Mouse (Mus musculus) G1E (cell line): Measurements from ENCODE around the gene Arhgap30. TPM values are rescaled to one million over a fixed set of nuclear protein-coding genes. Genes with fewer than 3 reads are reported as not detected.
A peak's percentile ranks its signal among the peaks of the same experiment; 100 is the strongest.

Experiments used
- ATAC-seq: 2 replicates; pipeline ENCODE4 v1.8.0; 2016; ENCODE audit warnings: mild to moderate bottlenecking; ENCODE audit not compliant: insufficient number of reproducible peaks, poor library complexity, low FRiP score, severe bottlenecking; ENCODE audit errors: extremely low read depth
- DNase-seq: peaks from one replicate; pipeline ENCODE4 v3.0.0; 2012; ENCODE audit warnings: low spot score
- H3K27me3 ChIP-seq: 2 replicates; pipeline ENCODE4 v1.6.1; 2012; ENCODE audit warnings: mild to moderate bottlenecking, low read length, inconsistent platforms; ENCODE audit not compliant: insufficient read depth
- H3K36me3 ChIP-seq: replicated peaks from 2 replicates; pipeline ENCODE3; 2012; ENCODE audit warnings: mild to moderate bottlenecking, inconsistent platforms
- H3K4me1 ChIP-seq: 2 replicates; pipeline ENCODE4 v1.6.1; 2012; ENCODE audit warnings: low read depth, low read length, inconsistent platforms, mixed read lengths; ENCODE audit not compliant: insufficient read depth
- H3K4me3 ChIP-seq: 2 replicates; pipeline ENCODE4 v1.5.1; 2012; ENCODE audit warnings: low read depth, mild to moderate bottlenecking, inconsistent platforms, low read length, moderate library complexity, mixed read lengths
- H3K9me3 ChIP-seq: replicated peaks from 2 replicates; pipeline ENCODE4 v1.6.1; 2012; ENCODE audit warnings: inconsistent platforms
- CTCF ChIP-seq: IDR thresholded peaks from 2 replicates; pipeline ENCODE4 v1.5.1; 2012; ENCODE audit warnings: low read depth, low read length, inconsistent platforms, mixed read lengths
- GATA1 ChIP-seq: IDR thresholded peaks from 2 replicates; pipeline ENCODE4 v1.6.1; 2012; ENCODE audit warnings: borderline replicate concordance, low read length, inconsistent platforms, mixed read lengths
- GATA2 ChIP-seq: IDR thresholded peaks from 2 replicates; pipeline ENCODE4 v1.6.1; 2012; ENCODE audit warnings: low read depth, low read length, inconsistent platforms, borderline replicate concordance
- POLR2AphosphoS5 ChIP-seq: IDR thresholded peaks from 2 replicates; pipeline ENCODE4 v1.6.1; 2012; ENCODE audit warnings: low read depth, low read length, inconsistent platforms; ENCODE audit not compliant: insufficient replicate concordance
- TAL1 ChIP-seq: conservative IDR thresholded peaks from 2 replicates; pipeline ENCODE4 v1.6.1; 2012; ENCODE audit warnings: low read depth, low read length, inconsistent platforms, mixed read lengths
- polyA plus RNA-seq: library from polyadenylated mRNA; stranded (reverse); fragments of >175 nt; gene quantifications from 2 replicates; pipeline ENCODE4 v1.2.3, GENCODE M21; 2012
- total RNA-seq, 2 experiments: library from RNA; stranded (forward) in 1 of 2; stranded (reverse) in 1 of 2; fragments of 200-1000 nt in 1 of 2; fragments of >200 nt in 1 of 2; fragmentation: Nextera tagmentation in 1 of 2; gene quantifications; 2 replicates each; pipeline ENCODE4 v1.2.3; 2014 to 2017

Gene Arhgap30
- total and polyA plus RNA-seq, 3 experiments, result 2.9 to 11.4 (median 4.6) TPM

DNA sequence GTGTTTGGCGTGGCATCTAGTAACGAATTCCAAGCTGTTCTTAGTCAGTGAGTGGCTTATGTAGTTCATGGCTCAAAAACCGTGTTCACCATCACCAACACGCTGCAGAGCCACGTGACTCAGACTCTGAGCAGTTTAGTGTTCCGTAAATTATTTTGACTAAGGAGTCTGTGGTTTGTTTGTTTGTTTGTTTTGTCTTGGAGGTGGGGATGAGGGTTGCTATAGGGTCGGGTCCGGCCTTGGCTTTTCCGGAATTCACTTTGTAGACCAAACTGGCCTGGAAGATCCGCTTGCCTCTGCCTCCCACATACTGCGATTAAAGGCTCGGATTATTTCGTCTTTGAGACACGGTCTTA, 42.7 kb upstream of the Arhgap30 start:
- no peaks in the 10 kb centered on the region for H3K27me3 ChIP-seq
- no peaks in the 10 kb centered on the region for H3K9me3 ChIP-seq
- peaks cover 51% of the 10 kb centered on the region for H3K4me1 ChIP-seq
- TF ChIP-seq GATA1 (no peak), GATA2 (no peak), CTCF (no peak), POLR2AphosphoS5 (no peak), TAL1 (no peak)
- H3K36me3 ChIP-seq, result peaks cover 69% of the 10 kb centered on the region
- ATAC-seq (0 out of 2 replicates have a peak, but pooled peaks have one; percentile 22), DNase-seq (no peak)
- peak overlapping the region; percentile 81 for H3K4me3 ChIP-seq

DNA sequence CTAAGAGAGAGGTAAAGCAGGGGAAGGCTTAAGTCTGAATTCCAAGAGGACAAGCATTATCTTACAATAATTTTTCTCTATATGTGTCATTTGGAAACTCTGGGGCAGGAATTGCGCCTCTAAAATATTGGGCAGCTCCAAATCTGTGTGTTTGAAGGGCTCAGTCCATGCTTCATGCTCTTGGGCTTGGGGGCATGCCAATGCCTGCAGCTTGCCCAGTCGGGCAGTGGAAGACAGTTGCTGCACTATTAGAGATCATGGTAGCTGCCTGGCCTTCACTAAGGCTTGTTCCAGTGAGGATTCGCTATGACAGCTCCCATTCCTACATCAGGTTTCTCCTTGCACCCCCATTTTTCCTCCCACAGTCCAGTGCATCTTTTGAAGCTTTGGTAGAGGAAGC, 40.1 kb upstream of the Arhgap30 start:
- TF ChIP-seq POLR2AphosphoS5, result no peak
- TF ChIP-seq GATA1, result no peak
- no peak for TF ChIP-seq CTCF
- no peak for TF ChIP-seq TAL1
- TF ChIP-seq GATA2, result no peak
- H3K4me1 ChIP-seq, result peaks cover 50% of the 10 kb centered on the region

GRCm38 (mm10) chr1:171349210-171349609, 39.5 kb upstream of the Arhgap30 start:
- H3K9me3 ChIP-seq, result no peaks in the 10 kb centered on the region
- H3K4me3 ChIP-seq, result no peak overlapping the region
- ATAC-seq, result no peak
- peaks cover 46% of the 10 kb centered on the region for H3K4me1 ChIP-seq
- TF ChIP-seq CTCF (no peak), POLR2AphosphoS5 (no peak), GATA1 (no peak), TAL1 (no peak), GATA2 (no peak)
- H3K27me3 ChIP-seq, result no peaks in the 10 kb centered on the region
- no peak for DNase-seq
- peaks cover 56% of the 10 kb centered on the region for H3K36me3 ChIP-seq

More for the DNA sequence above, 40.1 kb upstream of the Arhgap30 start:
- H3K4me3 ChIP-seq, result no peak overlapping the region
- no peak for ATAC-seq
- peaks cover 59% of the 10 kb centered on the region for H3K36me3 ChIP-seq
- no peaks in the 10 kb centered on the region for H3K9me3 ChIP-seq
- DNase-seq, result no peak
- H3K27me3 ChIP-seq, result no peaks in the 10 kb centered on the region

DNA sequence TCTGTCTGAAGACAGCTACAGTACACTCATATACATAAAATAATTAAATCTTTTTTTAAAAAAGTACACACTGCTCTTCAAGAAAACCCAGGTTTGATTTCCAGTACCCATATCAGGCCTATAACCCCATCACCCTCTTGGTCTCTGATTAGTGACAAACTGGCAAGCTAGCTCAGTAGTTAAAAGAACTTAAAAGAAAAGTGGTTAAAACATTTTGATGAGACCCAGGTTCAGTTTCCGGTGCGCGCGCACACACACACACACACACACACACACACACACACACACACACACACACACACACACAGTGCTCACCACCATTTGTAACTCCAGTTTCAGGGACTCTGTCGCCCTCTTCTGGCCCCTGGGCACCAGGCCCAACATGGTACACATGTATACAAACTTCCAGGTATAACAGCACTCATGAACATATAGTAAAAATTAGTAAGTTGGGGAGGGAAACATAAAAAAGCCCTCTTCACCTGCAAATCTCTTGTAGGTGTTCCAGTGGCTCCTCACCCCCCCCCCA, 32.9 kb upstream of the Arhgap30 start:
- Histone ChIP-seq H3K9me3 (no peaks in the 10 kb centered on the region), H3K4me1 (peaks cover 25% of the 10 kb centered on the region), H3K4me3 (no peak overlapping the region), H3K27me3 (no peaks in the 10 kb centered on the region), H3K36me3 (peaks cover 78% of the 10 kb centered on the region)
- DNase-seq (no peak), ATAC-seq (no peak)
- TF ChIP-seq CTCF, result no peak
- TF ChIP-seq GATA2, result no peak
- no peak for TF ChIP-seq TAL1
- TF ChIP-seq POLR2AphosphoS5, result no peak
- TF ChIP-seq GATA1, result no peak

GRCm38 (mm10) chr1:171356814-171357213, 31.9 kb upstream of the Arhgap30 start:
- no peak for TF ChIP-seq GATA2
- no peak for TF ChIP-seq TAL1
- TF ChIP-seq POLR2AphosphoS5, result no peak
- no peak for TF ChIP-seq CTCF
- TF ChIP-seq GATA1, result no peak
- Histone ChIP-seq H3K9me3 (no peaks in the 10 kb centered on the region), H3K4me3 (no peak overlapping the region), H3K36me3 (peaks cover 77% of the 10 kb centered on the region), H3K27me3 (no peaks in the 10 kb centered on the region), H3K4me1 (peaks cover 31% of the 10 kb centered on the region)
- DNase-seq (no peak), ATAC-seq (no peak)

DNA sequence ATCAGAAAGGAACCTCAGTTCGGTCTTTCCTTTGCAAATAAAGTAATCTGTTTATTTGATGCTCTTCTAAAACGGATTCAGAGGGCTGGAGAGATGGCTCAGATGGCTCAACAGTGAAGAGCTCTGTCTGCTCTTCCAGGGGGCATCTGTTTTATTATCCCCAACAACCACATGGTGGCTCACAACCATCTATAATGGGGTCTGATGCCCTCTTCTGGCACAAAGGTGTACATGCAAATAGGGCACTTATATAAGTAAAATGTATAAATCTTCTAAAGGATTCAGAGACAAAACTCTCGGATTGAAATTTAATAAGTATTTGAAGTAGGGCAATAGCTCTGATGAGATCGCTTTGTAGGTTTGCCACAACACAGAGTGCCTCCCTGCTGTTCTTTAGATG, 30.3 kb upstream of the Arhgap30 start:
- Histone ChIP-seq H3K36me3 (peaks cover 66% of the 10 kb centered on the region), H3K9me3 (no peaks in the 10 kb centered on the region), H3K4me3 (no peak overlapping the region), H3K4me1 (peaks cover 29% of the 10 kb centered on the region), H3K27me3 (no peaks in the 10 kb centered on the region)
- DNase-seq (no peak), ATAC-seq (0 out of 2 replicates have a peak, but pooled peaks have one; percentile 25)
- no peak for TF ChIP-seq POLR2AphosphoS5
- TF ChIP-seq GATA2, result no peak
- TF ChIP-seq GATA1, result no peak
- peak; percentile 25; the same call in 1 of the 2 replicates for TF ChIP-seq CTCF
- TF ChIP-seq TAL1, result no peak

DNA sequence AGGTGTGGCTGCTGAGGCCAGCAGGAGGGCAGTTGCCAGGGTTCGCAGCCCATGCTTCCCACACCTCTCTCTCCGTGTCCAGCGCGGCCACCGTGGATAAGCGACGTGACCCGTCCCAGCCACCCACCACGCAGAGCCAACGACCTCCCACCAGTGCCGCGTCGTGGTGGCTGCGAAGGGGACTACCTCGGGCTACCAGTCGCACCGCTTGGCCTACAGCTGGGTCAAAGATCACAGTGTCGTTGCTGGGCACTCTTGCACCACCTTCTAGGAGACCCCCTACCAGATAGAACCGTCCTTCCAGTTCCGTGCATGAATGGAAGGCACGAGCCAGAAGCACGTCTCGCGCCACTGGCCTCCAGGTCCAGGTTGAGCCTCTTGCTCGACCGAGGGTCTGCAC, 28.5 kb upstream of the Arhgap30 start:
- Histone ChIP-seq H3K36me3 (peaks cover 55% of the 10 kb centered on the region), H3K27me3 (peaks cover 3% of the 10 kb centered on the region; the same call in 1 of the 2 replicates), H3K4me1 (peaks cover 26% of the 10 kb centered on the region), H3K9me3 (no peaks in the 10 kb centered on the region), H3K4me3 (peak overlapping the region; percentile 74)
- DNase-seq (no peak), ATAC-seq (no peak)
- no peak for TF ChIP-seq TAL1
- TF ChIP-seq GATA2, result no peak
- no peak for TF ChIP-seq GATA1
- no peak for TF ChIP-seq POLR2AphosphoS5
- TF ChIP-seq CTCF, result no peak
